In the genomic region with DNA sequence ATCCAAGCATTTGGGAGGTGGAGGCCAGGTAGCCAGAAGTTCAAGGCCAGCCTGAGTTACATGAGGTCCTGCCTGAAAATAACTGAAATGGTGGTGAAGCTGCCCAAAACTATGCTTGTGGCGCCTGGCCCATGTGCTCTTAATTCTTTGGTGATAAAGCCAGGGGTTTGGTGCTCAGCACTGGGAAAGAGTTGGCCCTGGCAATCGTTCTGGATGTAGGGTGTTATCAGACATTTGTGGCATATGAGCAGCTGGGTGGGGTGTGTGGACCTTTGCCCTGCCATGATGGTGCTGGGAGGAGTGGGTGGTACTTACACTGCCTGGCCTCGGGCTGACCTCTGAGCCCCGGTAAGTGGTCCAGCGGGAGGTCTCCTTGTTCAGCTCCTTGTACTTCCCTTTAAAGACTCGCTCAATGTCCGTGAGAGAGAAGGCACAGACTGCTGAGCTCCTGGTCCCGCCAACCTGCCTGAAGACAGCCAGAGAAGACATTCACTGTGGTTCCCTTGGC, we compare ENCODE assay signal across 31 mouse cellular contexts. TPM values are rescaled to one million over a fixed set of nuclear protein-coding genes. Genes with fewer than 3 reads are reported as not detected.
DNase-seq lines count a peak whose midpoint lies in the region; ATAC-seq and TF ChIP-seq lines count a peak whose summit lies in the region.
"Had no signal": no experiment of that assay in that cellular context is flagged by ENCODE, and none has a peak within 500 bp of the region (broad histone marks: within the 10 kb centered on the region; RNA-seq: fewer than 3 reads in every experiment).

No protein-coding gene starts in this region.

- TF ChIP-seq EP300 in liver, postnatal 0 days (IDR thresholded peaks at IDR 0.05; ENCODE audit: low read depth), result no peak
- TF ChIP-seq EP300 in stomach, postnatal 0 days (optimal IDR thresholded peaks at IDR 0.05), result no peak

- ATAC-seq in liver, postnatal 0 days, result no peak
- peak; percentile 59 for ATAC-seq in megakaryocyte progenitor cell, adult 5-6 weeks (replicated peaks; ENCODE audit: poor library complexity)
- ATAC-seq in stomach, postnatal 0 days (ENCODE audit: low FRiP score, low TSS enrichment), result peak; percentile 27; the same call in 1 of the 2 replicates
- ATAC-seq: forebrain, postnatal 0 days; Patski had no signal

- peaks cover 30% of the 10 kb centered on the region for H3K36me3 ChIP-seq in liver, postnatal 0 days (replicated peaks; ENCODE audit: insufficient read depth, low read length)
- no peaks in the 10 kb centered on the region for H3K36me3 ChIP-seq in stomach, postnatal 0 days (ENCODE audit: control insufficient read depth, insufficient read depth, low read length)
- H3K36me3 ChIP-seq: forebrain, embryonic 10.5 days; heart, embryonic 12.5 days; lung, embryonic 15.5 days had no signal

- H3K27ac ChIP-seq in gastrocnemius, adult 2 months, result no peak overlapping the region
- H3K27ac ChIP-seq in liver, postnatal 0 days (ENCODE audit: low read depth), result 0 out of 2 replicates have a peak overlapping the region, but pooled peaks have one; percentile 24
- H3K27ac ChIP-seq in stomach, postnatal 0 days (replicated peaks), result peak overlapping the region; percentile 72
- H3K27ac ChIP-seq: embryonic facial prominence, embryonic 13.5 days; forebrain, embryonic 10.5 days; hindbrain, embryonic 13.5 days; liver, embryonic 14.5 days; lung, embryonic 15.5 days; midbrain, embryonic 10.5 days; neural tube, embryonic 12.5 days had no signal

- peaks cover 4% of the 10 kb centered on the region; the same call in 1 of the 2 replicates for H3K27me3 ChIP-seq in liver, postnatal 0 days (ENCODE audit: insufficient read depth, low read length)
- no peaks in the 10 kb centered on the region for H3K27me3 ChIP-seq in stomach, postnatal 0 days (ENCODE audit: control insufficient read depth, insufficient read depth, low read length)
- H3K27me3 ChIP-seq: embryonic facial prominence, embryonic 13.5 days; lung, embryonic 15.5 days; neural tube, embryonic 12.5 days; Patski had no signal

- H3K4me1 ChIP-seq in liver, postnatal 0 days (ENCODE audit: insufficient read depth), result peaks cover 27% of the 10 kb centered on the region
- H3K4me1 ChIP-seq in stomach, postnatal 0 days (replicated peaks; ENCODE audit: control insufficient read depth, insufficient read depth), result peaks cover 7% of the 10 kb centered on the region; the same call in 1 of the 2 replicates

- DNase-seq in gastrocnemius, adult 2 months, result peak; percentile 16
- no peak for DNase-seq in gastrocnemius, postnatal 36 days
- no peak for DNase-seq in liver, postnatal 0 days
- DNase-seq in liver, result no peak
- peak; percentile 55 for DNase-seq in stomach, postnatal 0 days (ENCODE audit: low spot score)
- DNase-seq in left cerebral cortex, postnatal 25 days (ENCODE audit: low spot score in 2 of 2), result no peak
- no peak for DNase-seq in urinary bladder, postnatal 14 days (ENCODE audit: low spot score)
- DNase-seq: adrenal gland, postnatal 25 days; cerebellum, adult 11-12 months; cerebellum, postnatal 10 days; forebrain, postnatal 0 days; gastrocnemius, postnatal 14 days; heart, adult 11 months; heart, postnatal 4 days; kidney, adult 2 months; kidney, postnatal 4 days; lung, postnatal 36 days; right cerebral cortex, adult 18-20 months; thymus, postnatal 14 days had no signal

- no peak overlapping the region for H3K4me3 ChIP-seq in gastrocnemius, adult 2 months
- H3K4me3 ChIP-seq in liver, postnatal 0 days (ENCODE audit: low read depth, low read length), result no peak overlapping the region
- no peak overlapping the region for H3K4me3 ChIP-seq in stomach, postnatal 0 days (ENCODE audit: low read depth, low read length)
- H3K4me3 ChIP-seq: embryonic facial prominence, embryonic 13.5 days; forebrain, embryonic 10.5 days; heart, embryonic 12.5 days; hindbrain, embryonic 13.5 days; lung, embryonic 15.5 days; midbrain, embryonic 10.5 days; myocyte; neural tube, embryonic 12.5 days had no signal

- H3K4me2 ChIP-seq in liver, postnatal 0 days (ENCODE audit: low read depth, low read length), result no peak overlapping the region
- no peak overlapping the region for H3K4me2 ChIP-seq in stomach, postnatal 0 days (replicated peaks; ENCODE audit: low read depth)
- H3K4me2 ChIP-seq: embryonic facial prominence, embryonic 13.5 days; heart, embryonic 12.5 days; hindbrain, embryonic 13.5 days; lung, embryonic 15.5 days; neural tube, embryonic 12.5 days had no signal

- WGBS in liver, postnatal 0 days (ENCODE audit: insufficient replicate concordance), result 56% methylated on average over 8 of the region's 8 CpGs
- WGBS in stomach, postnatal 0 days, result 58% methylated on average over 8 of the region's 8 CpGs

- H3K9me3 ChIP-seq in liver, postnatal 0 days (ENCODE audit: low read length), result no peaks in the 10 kb centered on the region
- no peaks in the 10 kb centered on the region for H3K9me3 ChIP-seq in stomach, postnatal 0 days (ENCODE audit: control insufficient read depth, low read length)
- H3K9me3 ChIP-seq: embryonic facial prominence, embryonic 13.5 days; forebrain, embryonic 10.5 days; G1E; heart, embryonic 12.5 days; hindbrain, embryonic 13.5 days; lung, embryonic 15.5 days; midbrain, embryonic 10.5 days; neural tube, embryonic 12.5 days had no signal

- no peak for TF ChIP-seq CTCF in gastrocnemius, adult 2 months (IDR thresholded peaks at IDR 0.05)
- TF ChIP-seq CTCF in liver, postnatal 0 days (IDR thresholded peaks at IDR 0.05; ENCODE audit: low read depth), result no peak
- TF ChIP-seq CTCF in stomach, postnatal 0 days (IDR thresholded peaks at IDR 0.05; ENCODE audit: low read depth), result no peak

- intact Hi-C loops in gastrocnemius, adult 2 months (cut with DNase I), result no loop called here
- intact Hi-C loops in gastrocnemius, postnatal 36 days (cut with DNase I), result no loop called here
- intact Hi-C loops in left cerebral cortex, postnatal 25 days (cut with DNase I), result no loop called here

- H3K9ac ChIP-seq in liver, postnatal 0 days (replicated peaks), result no peak overlapping the region
- H3K9ac ChIP-seq in stomach, postnatal 0 days (ENCODE audit: low read length), result no peak overlapping the region
- H3K9ac ChIP-seq: embryonic facial prominence, embryonic 13.5 days; forebrain, postnatal 0 days; heart, embryonic 12.5 days; hindbrain, embryonic 13.5 days; liver, embryonic 14.5 days; lung, embryonic 15.5 days; neural tube, embryonic 12.5 days had no signal

RNA-seq across cellular contexts. Expression of gene Sema4a, which starts 13.3 kb away (rescaled TPM):
- total RNA-seq in gastrocnemius, adult 2 months (2021), result 1 to 10 TPM; 1.2 to 1.8 TPM
- total RNA-seq in gastrocnemius, postnatal 36 days (2021), result 1 to 10 TPM; 1.2 to 1.4 TPM
- 27.3 and 30.0 TPM in 2 replicates for polyA plus RNA-seq in liver, postnatal 0 days (2015; fragmentation: Nextera tagmentation; extraction: Ambion mirVana)
- 32.7 and 43.1 TPM in 2 replicates for total RNA-seq in megakaryocyte progenitor cell, adult 5-6 weeks (2015)
- total RNA-seq in megakaryocyte progenitor cell, adult 5-6 weeks (2017), result 25.9 and 39.4 TPM in 2 replicates
- polyA plus RNA-seq in stomach, postnatal 0 days (2015; fragmentation: Nextera tagmentation; extraction: Ambion mirVana), result 27.9 and 32.7 TPM in 2 replicates
- 10 to 100 TPM; 49.2 to 57.9 TPM for total RNA-seq in left cerebral cortex, postnatal 25 days (2021)

RNA-seq across cellular contexts. Expression of gene Slc25a44, which starts 22.8 kb away (rescaled TPM):
- total RNA-seq in gastrocnemius, adult 2 months (2021), result 10 to 100 TPM; 16.1 to 18.5 TPM
- 10 to 100 TPM; 13.0 to 15.6 TPM for total RNA-seq in gastrocnemius, postnatal 36 days (2021)
- 9.0 and 9.2 TPM in 2 replicates for polyA plus RNA-seq in liver, postnatal 0 days (2015; fragmentation: Nextera tagmentation; extraction: Ambion mirVana)
- total RNA-seq in megakaryocyte progenitor cell, adult 5-6 weeks (2015), result 10.3 and 11.1 TPM in 2 replicates
- 16.2 and 17.9 TPM in 2 replicates for total RNA-seq in megakaryocyte progenitor cell, adult 5-6 weeks (2017)
- 9.7 and 9.8 TPM in 2 replicates for polyA plus RNA-seq in stomach, postnatal 0 days (2015; fragmentation: Nextera tagmentation; extraction: Ambion mirVana)
- total RNA-seq in left cerebral cortex, postnatal 25 days (2021), result 10 to 100 TPM; 77.4 to 79.3 TPM

RNA-seq across cellular contexts. Expression of gene Pmf1, which starts 37.6 kb away (rescaled TPM):
- 10 to 100 TPM; 16.2 to 19.7 TPM for total RNA-seq in gastrocnemius, adult 2 months (2021)
- total RNA-seq in gastrocnemius, postnatal 36 days (2021), result 10 to 100 TPM; 15.1 to 20.3 TPM
- polyA plus RNA-seq in liver, postnatal 0 days (2015; fragmentation: Nextera tagmentation; extraction: Ambion mirVana), result 59.5 and 64.3 TPM in 2 replicates
- total RNA-seq in megakaryocyte progenitor cell, adult 5-6 weeks (2015), result 161 and 165 TPM in 2 replicates
- 121 and 129 TPM in 2 replicates for total RNA-seq in megakaryocyte progenitor cell, adult 5-6 weeks (2017)
- polyA plus RNA-seq in stomach, postnatal 0 days (2015; fragmentation: Nextera tagmentation; extraction: Ambion mirVana), result 55.6 and 58.1 TPM in 2 replicates
- 1 to 10 TPM; 5.1 to 6.2 TPM for total RNA-seq in left cerebral cortex, postnatal 25 days (2021)

Comparison
In these comparisons a context has a peak if more than half of its experiments do, and no peak if none do; other contexts are left out.
1. DNase-seq: peak in gastrocnemius, adult 2 months (single experiment) and stomach, postnatal 0 days (single experiment); none in gastrocnemius, postnatal 36 days (0 of 2), liver, postnatal 0 days (single experiment), liver (single experiment), left cerebral cortex, postnatal 25 days (0 of 2) and urinary bladder, postnatal 14 days (single experiment).
2. RNA of gene Sema4a, which starts 13.3 kb away (total RNA-seq): 49.2 to 57.9 TPM in left cerebral cortex, postnatal 25 days and 25.9 to 43.1 TPM in megakaryocyte progenitor cell, adult 5-6 weeks; 1.2 to 1.8 TPM in gastrocnemius, adult 2 months and 1.2 to 1.4 TPM in gastrocnemius, postnatal 36 days; every median in the first group is over 4 times any median in the second.
3. RNA of gene Slc25a44, which starts 22.8 kb away (total RNA-seq): 77.4 to 79.3 TPM in left cerebral cortex, postnatal 25 days; 16.1 to 18.5 TPM in gastrocnemius, adult 2 months, 10.3 to 17.9 TPM in megakaryocyte progenitor cell, adult 5-6 weeks and 13.0 to 15.6 TPM in gastrocnemius, postnatal 36 days; every median in the first group is over 4 times any median in the second.
4. RNA of gene Pmf1, which starts 37.6 kb away (total RNA-seq): 121 to 165 TPM in megakaryocyte progenitor cell, adult 5-6 weeks; 15.1 to 20.3 TPM in gastrocnemius, postnatal 36 days, 16.2 to 19.7 TPM in gastrocnemius, adult 2 months and 5.1 to 6.2 TPM in left cerebral cortex, postnatal 25 days; every median in the first group is over 4 times any median in the second.